Mouse (Mus musculus): ENCODE measurements around the gene Pola2.

Pola2 gene

DNA sequence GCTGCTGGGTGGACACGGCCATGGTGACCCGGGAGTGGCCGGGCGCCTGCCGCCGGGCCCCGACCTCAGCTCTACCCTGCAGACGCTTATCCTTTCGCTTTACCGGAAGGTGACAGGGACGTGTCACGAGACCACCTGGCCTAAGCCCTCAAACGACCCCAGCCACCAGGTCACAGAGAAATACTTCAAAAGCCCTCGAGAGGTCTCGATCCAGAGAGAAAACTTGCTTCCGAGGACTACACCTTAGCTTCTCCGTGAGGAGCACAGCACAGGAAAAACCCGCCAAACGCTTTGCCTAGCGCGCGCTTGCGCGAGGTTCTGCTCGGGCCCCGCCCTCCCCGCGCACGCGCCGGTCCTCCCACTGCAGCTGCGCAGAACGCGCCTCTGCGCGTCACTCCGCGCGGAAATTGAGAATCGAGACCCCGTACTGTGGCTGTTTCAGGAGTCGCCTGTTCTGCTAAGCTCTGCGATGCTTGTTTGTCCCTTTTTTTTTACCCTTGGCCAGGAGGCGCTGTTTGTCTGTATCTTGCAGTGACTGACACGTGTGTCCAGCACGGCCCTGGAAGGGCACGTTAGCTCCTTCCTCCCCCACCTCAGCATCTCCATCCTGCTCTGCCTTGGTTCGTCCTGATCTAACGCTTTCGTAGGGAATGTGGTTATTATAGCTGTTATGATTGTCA, at the start of gene Pola2:
Gene Pola2, minus strand, starts transcription at position 320 of the 680 bp plus-strand sequence.
- in situ Hi-C loops (cut with MboI, MseI), result loop anchor here (5.0 kb wide), 2 partner anchors 103 to 163 kb away; partner anchors contain the start of genes Snx15 and Tm7sf2

DNA sequence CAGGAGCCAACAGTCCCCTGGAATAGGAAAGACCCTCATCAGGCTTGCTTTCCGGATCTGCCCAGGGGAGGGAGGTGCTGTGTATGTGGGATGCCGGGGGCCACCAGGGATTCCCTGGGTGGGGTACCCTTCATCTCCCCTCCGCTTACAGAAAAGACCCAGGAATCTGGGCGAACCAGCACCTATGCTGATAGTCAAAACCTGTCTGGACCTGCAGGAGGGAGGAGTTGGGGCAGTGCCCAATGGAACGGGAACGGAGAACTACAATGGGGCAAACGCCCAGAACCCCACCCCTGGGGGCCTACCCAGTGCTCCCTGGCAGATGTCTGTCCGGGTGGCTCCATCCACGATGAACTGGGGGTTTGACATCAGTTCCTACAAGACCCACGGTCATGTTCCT, 49.7 kb upstream of the Pola2 start:
- in situ Hi-C loops (cut with MboI, MseI), result no loop called here

DNA sequence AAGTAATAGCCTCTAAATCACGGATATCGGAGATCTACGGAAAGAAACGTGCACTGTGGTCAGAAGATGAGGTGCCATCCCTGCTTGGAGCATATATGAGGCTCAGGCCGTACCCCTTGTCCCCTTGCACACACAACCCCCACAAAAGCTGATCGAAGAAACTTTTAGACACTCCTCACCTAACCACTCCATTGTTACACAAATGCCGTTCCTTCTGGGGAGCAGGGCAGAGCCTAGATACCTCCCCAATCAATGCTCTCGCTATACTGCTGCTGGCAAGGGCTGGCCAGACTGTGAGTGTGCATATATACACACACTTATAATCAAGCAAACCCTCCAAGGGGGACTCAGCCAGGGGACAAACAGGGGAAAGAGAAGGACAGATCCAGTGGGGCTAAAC, 45.1 kb upstream of the Pola2 start:
- in situ Hi-C loops (cut with MboI, MseI), result no loop called here

GRCm38 (mm10) chr19:6007013-6007412, 43.0 kb upstream of the Pola2 start:
- in situ Hi-C loops (cut with MboI, MseI), result no loop called here

GRCm38 (mm10) chr19:6005541-6005940, 41.5 kb upstream of the Pola2 start:
- in situ Hi-C loops (cut with MboI, MseI), result no loop called here

DNA sequence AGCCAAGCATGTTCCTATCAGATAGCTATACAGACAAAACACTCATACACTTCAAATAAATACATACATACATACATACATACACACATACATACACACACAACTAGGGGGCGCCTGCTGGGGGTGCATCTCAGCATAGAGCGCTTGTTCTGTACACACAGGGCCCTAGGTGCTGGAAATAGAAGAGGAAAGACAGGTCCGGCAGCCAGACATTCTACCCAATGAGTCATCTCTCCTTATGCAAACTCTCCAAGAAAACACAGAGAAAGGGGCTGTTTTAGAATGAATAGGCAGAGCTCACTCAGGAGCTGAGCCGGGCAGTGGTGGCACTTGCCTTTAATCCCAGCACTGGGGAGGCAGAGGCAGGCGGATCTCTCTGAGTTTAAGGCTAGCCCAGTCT, 36.0 kb upstream of the Pola2 start:
- in situ Hi-C loops (cut with MboI, MseI), result no loop called here

DNA sequence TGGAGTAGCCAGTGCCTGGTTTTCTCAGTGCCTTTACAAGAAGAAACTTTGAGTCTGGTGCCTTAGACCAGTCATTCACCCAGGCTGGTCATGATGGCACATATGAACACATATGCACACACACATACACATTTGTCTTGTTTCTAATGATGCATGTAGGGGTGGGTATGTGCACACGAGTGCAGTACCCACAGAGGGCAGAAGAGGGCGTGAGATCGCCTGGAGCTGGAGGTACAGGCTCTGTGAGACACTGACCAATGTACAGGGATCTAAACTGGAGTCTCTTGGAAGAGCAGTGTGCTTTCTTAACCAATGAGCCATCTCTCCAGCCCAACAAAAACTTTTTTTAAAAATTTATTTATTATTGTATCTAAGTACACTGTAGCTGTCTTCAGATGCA, 34.2 kb upstream of the Pola2 start:
- in situ Hi-C loops (cut with MboI, MseI), result no loop called here

- in situ Hi-C loops (cut with MboI, MseI), result no loop called here
Observed at GRCm38 (mm10) chr19:5994711-5995110, 30.7 kb upstream of the Pola2 start.

DNA sequence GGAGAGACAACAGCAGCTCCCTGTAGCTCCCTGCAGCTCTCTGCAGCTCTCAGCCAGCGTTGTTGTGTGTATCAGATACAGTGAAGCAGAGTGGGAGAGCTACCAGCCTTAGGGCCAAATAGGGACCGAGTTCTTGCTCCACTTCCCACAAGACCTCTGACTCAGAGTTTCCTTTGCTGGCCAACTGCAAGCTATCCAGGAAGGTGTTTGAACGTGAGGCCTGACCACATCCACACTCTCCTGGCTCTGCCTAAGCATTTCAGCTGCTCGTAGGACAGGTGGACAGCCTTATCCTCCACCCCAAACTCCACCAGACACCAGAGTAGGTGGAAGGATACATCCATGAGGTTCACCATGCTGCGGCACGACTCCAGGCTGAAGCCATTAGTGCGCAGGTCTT, 28.0 kb upstream of the Pola2 start:
- in situ Hi-C loops (cut with MboI, MseI), result no loop called here

- in situ Hi-C loops (cut with MboI, MseI), result no loop called here
Observed at GRCm38 (mm10) chr19:5991467-5991866, 27.5 kb upstream of the Pola2 start.

- in situ Hi-C loops (cut with MboI, MseI), result no loop called here
Observed at GRCm38 (mm10) chr19:5990921-5991320, 26.9 kb upstream of the Pola2 start.

- in situ Hi-C loops (cut with MboI, MseI), result no loop called here
Observed at GRCm38 (mm10) chr19:5990033-5990432, 26.0 kb upstream of the Pola2 start.

GRCm38 (mm10) chr19:5989585-5989984, 25.6 kb upstream of the Pola2 start:
- in situ Hi-C loops (cut with MboI, MseI), result no loop called here

DNA sequence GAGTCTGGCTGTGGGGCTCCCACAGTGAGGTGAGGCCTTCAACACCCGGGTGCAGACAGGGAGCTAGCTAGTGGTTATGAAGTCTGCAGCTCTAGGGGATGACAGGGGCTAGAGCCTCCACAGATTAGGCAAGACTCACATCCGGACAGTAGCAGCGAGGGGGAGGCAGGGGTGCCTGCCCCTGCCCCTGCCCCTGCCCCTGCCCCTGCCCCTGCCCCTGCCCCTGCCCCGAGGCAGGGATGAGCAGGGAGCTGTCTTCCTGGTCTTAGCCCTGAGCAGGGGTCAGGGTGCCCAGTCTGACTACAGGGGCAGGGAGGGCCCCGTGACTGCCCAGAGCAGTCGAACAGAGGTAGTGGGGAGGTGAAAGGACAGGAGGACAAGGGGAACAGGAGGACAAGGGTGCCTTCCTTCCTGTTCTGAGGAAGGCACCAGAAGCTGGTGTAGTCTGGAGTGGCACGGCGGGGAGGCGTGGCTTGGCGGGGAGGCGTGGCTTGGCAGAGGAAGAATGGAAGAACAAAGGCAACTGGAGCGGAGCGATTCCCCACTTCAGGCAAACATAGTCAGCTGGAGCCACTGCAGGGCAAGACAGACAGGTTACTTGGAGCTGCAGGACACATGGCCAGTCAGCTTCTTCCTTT, 24.9 kb upstream of the Pola2 start:
- in situ Hi-C loops (cut with MboI, MseI), result no loop called here

DNA sequence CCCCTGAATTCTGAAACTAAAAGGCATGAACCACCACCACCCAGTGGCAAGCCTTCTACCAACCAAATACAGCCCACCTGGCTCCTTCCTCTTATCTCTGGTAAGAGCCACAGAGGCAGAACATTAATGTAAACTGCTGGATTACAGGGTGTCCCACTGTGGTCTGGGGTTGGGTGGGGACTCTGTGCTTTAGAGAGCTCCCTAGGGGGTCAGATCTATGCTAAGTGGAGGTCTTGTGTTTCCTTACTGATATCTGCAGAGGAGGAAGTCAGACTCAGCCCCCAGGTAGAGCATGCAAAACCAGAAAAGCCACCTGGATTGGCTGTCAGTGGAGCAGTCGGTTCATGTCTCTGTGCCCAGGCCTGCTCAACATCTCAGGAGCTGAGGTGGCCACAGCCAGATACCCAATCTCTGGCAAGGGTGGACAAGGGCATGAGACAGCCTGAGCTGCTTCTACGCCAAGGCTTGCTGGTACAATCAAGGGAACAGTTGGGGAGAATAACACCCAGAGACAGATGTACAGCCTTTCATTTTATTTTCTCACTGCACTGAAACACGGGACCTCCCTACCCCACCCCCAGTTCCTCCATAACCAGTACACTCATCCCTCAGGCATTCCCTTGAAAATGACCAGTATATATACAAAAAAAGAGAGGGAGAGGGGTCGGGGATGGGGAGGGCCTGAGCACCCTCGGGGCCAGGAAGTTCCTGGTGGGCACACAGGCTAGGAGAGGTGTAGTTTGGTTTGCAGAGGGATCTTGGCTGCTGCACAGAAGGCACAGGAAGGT, 24.2 kb upstream of the Pola2 start:
- in situ Hi-C loops (cut with MboI, MseI), result no loop called here

GRCm38 (mm10) chr19:5986043-5986442, 22.0 kb upstream of the Pola2 start, which contains the start of gene Slc22a20:
TSS of gene Slc22a20 (minus strand) at chr19:5986143.
- in situ Hi-C loops (cut with MboI, MseI), result no loop called here

GRCm38 (mm10) chr19:5980477-5980876, 16.5 kb upstream of the Pola2 start:
- in situ Hi-C loops (cut with MboI, MseI), result no loop called here

GRCm38 (mm10) chr19:5977717-5978116, 13.7 kb upstream of the Pola2 start:
- in situ Hi-C loops (cut with MboI, MseI), result no loop called here

DNA sequence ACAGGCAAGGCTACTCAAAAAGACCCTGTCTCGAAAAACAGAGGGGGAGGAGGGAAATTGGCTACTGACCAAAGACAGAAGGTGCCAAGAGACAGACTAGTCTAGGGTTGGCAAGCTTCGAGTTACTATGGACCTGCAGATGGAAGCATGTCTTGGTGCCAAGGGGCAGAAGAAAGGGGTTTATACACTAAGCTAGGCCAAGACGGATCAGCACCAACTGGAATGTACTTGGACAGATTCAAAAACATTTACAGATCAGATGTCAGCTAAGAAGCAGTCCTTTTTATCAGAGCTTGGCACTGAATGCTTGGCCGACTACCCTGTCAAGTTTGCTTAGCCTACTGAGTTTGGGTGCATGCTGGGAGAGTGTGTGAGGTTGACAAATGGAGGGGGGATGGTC, 11.7 kb upstream of the Pola2 start:
- in situ Hi-C loops (cut with MboI, MseI), result no loop called here

GRCm38 (mm10) chr19:5975112-5975511, 11.1 kb upstream of the Pola2 start:
- in situ Hi-C loops (cut with MboI, MseI), result no loop called here

- in situ Hi-C loops (cut with MboI, MseI), result no loop called here
Observed at GRCm38 (mm10) chr19:5967664-5968063, 3.7 kb upstream of the Pola2 start.

GRCm38 (mm10) chr19:5966786-5967185, 2.8 kb upstream of the Pola2 start:
- in situ Hi-C loops (cut with MboI, MseI), result no loop called here

DNA sequence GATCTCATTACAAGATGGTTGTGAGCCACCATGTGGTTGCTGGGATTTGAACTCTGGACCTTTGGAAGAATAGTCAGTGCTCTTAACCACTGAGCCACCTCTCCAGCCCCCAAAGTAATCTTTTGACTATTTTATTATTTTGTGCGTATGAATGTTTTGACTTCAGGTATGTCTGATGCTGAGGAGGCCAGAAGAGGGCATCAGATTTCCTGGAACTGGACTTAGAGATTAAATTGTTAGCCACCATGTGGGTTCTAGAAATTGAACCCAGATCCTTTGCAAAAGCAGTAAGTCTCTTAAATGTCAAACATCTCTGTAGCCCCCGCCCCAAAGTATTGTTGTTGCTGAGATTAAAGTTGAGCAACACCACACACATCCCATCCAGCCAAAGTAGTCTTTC, 1.9 kb upstream of the Pola2 start:
- in situ Hi-C loops (cut with MboI, MseI), result no loop called here
